Mouse (Mus musculus) c-Kit-positive CD71-positive TER-119-negative erythroid progenitor cells, embryonic 14.5 days (primary cell): ENCODE measurements around the gene Gzmn.
"Not testable (repeated sequence)": the region's sequence is repeated elsewhere in the genome, so short reads cannot be mapped to it uniquely, and the experiment has no call there.

Experiments
- DNase-seq: peaks from one replicate; pipeline ENCODE4 v3.0.0-alpha.2; 2013; ENCODE audit warnings: low read depth

The Gzmn gene

GRCm38 (mm10) chr14:56174499-56174898 is at the start of gene Gzmn:
TSS of gene Gzmn (minus strand) at chr14:56174599.
- DNase-seq = no peak

- no peak for DNase-seq
Observed at GRCm38 (mm10) chr14:56211317-56211716, 36.9 kb upstream of the Gzmn start, which contains the start of gene Gzmf. TSS of gene Gzmf (minus strand) at chr14:56211417.

- no peak for DNase-seq
Observed at GRCm38 (mm10) chr14:56205613-56206012, 31.2 kb upstream of the Gzmn start.

GRCm38 (mm10) chr14:56205021-56205420 is 30.6 kb upstream of the Gzmn start:
- peak; percentile 7 for DNase-seq

- peak; percentile 36 for DNase-seq
Observed at GRCm38 (mm10) chr14:56203975-56204374, 29.6 kb upstream of the Gzmn start.

- DNase-seq = no peak
Observed at GRCm38 (mm10) chr14:56186946-56187345, 12.5 kb upstream of the Gzmn start.

- DNase-seq = no peak
Observed at GRCm38 (mm10) chr14:56186521-56186920, 12.1 kb upstream of the Gzmn start.

- peak; percentile 7 for DNase-seq
Observed at GRCm38 (mm10) chr14:56177651-56178050, 3.3 kb upstream of the Gzmn start.

- DNase-seq = no peak
Observed at GRCm38 (mm10) chr14:56173396-56173795, 1.0 kb downstream of the Gzmn start.

GRCm38 (mm10) chr14:56172744-56173143 is 1.7 kb downstream of the Gzmn start:
- DNase-seq = no peak

GRCm38 (mm10) chr14:56168009-56168408 is 6.4 kb downstream of the Gzmn start:
- DNase-seq = no peak

- no peak for DNase-seq
Observed at GRCm38 (mm10) chr14:56162109-56162508, 12.3 kb downstream of the Gzmn start.

GRCm38 (mm10) chr14:56159479-56159878 is 14.9 kb downstream of the Gzmn start, which contains the start of gene Gzmg:
TSS of gene Gzmg (minus strand) at chr14:56159579.
- DNase-seq = not testable (repeated sequence)

- no peak for DNase-seq
Observed at GRCm38 (mm10) chr14:56155340-56155739, 19.1 kb downstream of the Gzmn start.

GRCm38 (mm10) chr14:56133675-56134074 is 40.7 kb downstream of the Gzmn start:
- DNase-seq = not testable (repeated sequence)

- DNase-seq = not testable (repeated sequence)
Observed at GRCm38 (mm10) chr14:56132508-56132907, 41.9 kb downstream of the Gzmn start, which contains the start of gene Gzmd. TSS of gene Gzmd (minus strand) at chr14:56132608.

GRCm38 (mm10) chr14:56128341-56128740 is 46.1 kb downstream of the Gzmn start:
- no peak for DNase-seq

GRCm38 (mm10) chr14:56123516-56123915 is 50.9 kb downstream of the Gzmn start:
- no peak for DNase-seq

GRCm38 (mm10) chr14:56120525-56120924 is 53.9 kb downstream of the Gzmn start, which contains the start of gene Gzme:
TSS of gene Gzme (minus strand) at chr14:56120625.
- no peak for DNase-seq
